Mouse (Mus musculus) left cerebral cortex, adult 11 months (tissue): ENCODE data around the gene Plcl1.

Experiments
- DNase-seq: peaks from one replicate; pipeline ENCODE4 v3.0.0; 2022; ENCODE audit warnings: low spot score

The Plcl1 gene

GRCm38 (mm10) chr1:55405272-55406022 lies at the start of gene Plcl1:
Gene Plcl1, plus strand, starts transcription at chr1:55405921.
- DNase-seq: peak; percentile 95

- no peak for DNase-seq
Measured at GRCm38 (mm10) chr1:55362634-55363033, 43.1 kb upstream of the Plcl1 start.

DNA sequence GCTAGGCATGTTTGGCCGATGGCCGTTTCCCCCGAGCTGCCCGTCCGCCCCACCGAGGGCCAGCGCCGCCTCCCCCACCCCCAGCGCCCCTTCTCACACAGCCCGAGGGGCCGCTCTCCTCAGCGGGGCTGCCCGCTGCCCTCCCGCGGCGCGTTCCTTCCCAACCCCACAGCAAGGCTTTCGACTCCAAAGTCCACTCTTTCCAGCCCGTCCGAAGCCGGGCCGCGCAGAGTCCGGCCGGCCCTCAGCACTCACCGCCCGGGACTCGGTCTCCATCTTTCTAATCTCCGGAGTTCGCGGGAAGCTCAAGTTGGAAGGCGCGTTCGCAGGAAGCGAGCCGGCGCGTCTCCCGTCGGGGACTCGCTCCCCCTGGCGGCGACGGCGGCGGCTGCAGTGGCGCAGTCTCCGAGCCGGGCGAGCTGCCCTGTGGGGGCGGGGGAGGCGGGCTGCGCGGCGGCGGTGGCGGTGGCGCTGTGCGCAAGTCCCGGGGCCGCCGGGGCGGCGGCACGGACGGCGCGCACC lies 42.6 kb upstream of the Plcl1 start, which contains the start of gene Boll:
TSS of gene Boll (minus strand) at position 426 of the 522 bp plus-strand sequence.
- peak; percentile 7 for DNase-seq

DNA sequence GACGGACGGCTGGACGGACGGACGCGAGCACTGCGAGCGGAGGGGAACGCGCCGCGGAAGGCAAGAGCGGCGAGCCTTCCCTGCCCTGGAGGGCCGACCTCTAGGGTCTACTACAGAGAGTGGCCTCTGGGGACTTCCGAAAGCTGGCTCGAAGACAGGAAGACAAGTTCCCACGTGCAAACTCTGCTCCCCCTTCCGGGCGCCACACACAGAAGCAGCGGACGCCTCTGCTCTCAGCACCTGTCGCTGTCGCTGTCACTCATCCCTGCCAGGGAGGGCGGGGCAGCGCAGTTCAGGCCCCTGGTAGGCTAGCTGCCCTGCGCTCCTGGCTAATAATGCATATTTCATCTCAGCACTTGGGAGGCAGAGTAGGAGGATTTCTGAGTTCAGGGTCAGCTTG lies 42.1 kb upstream of the Plcl1 start:
- DNase-seq: no peak

GRCm38 (mm10) chr1:55372626-55373025 lies 33.1 kb upstream of the Plcl1 start:
- DNase-seq: no peak

- DNase-seq: no peak
Measured at GRCm38 (mm10) chr1:55380527-55380926, 25.2 kb upstream of the Plcl1 start.

DNA sequence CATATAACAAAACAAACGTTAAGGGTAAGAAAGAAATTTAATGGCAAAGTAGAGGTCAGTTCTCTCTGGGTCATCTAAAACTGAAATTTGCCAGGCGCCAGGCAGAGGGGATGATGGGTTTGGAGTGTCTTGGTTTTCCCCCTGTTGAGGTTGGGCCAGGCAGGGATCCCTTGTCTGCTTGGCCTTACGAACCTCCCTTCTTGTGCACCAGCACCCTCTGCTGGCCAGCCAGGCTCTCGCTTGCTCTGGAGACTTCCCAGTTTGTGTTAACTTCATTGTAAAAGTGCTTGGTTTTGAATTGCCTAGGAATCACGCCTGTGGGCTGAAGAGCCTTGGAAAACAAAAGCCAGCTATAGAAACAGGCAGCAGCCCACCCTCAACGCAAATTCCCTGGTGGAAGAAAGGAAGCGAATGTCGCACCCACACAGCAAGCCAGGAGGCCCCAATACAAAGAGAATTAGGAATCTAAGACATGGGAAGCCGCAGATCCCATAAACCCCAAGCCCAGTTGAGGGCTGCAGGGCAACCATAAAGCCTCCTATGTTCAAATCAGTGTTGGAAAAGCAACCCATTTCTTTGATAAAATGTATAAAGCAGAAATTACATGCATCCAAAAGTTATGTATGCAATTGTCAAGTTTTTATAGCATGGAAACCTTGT lies 22.5 kb upstream of the Plcl1 start:
- DNase-seq: no peak

DNA sequence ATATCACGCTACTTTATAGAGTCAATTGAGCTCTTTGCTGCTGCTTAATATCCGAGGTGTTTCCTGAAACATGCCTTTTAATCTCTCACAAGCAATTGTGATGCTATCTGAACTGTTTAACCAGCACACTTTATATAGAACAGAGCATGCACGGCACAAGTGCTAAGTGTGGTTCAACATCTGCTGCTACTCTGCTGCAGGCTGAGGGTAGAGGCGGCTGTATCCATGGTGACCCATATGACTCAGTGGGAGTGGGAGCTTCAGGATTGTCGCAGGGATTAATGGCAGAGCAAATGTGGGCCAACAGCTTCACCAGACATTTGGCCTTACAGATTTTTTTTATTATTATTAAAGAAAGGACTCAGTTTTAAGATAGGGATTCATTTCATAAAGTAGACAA lies 5.8 kb upstream of the Plcl1 start:
- no peak for DNase-seq

DNA sequence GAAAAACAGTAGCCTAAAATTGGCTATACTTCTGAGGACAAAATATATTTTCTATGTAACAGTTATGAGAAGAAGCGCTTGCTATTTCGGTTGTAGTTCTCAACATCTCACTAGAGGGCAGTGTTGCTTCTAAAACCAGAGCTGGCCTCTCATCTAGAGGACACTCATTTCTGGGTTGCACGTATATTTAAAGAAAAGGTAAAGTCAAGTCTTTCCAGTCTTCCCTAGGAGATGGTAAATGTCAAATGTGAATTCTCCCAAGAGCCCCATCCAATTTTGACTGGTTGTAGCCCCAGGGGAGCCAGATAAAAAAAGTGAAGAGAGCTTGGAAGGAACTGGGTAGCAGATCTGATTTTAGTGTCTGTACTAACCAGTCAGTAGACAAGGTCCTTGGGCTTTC lies 1.3 kb upstream of the Plcl1 start:
- peak; percentile 61 for DNase-seq

- no peak for DNase-seq
Measured at GRCm38 (mm10) chr1:55406023-55406413, 297 bp downstream of the Plcl1 start.

- DNase-seq: no peak
Measured at GRCm38 (mm10) chr1:55406531-55407375, 1.0 kb downstream of the Plcl1 start.

GRCm38 (mm10) chr1:55410670-55411069 lies 4.9 kb downstream of the Plcl1 start:
- no peak for DNase-seq

GRCm38 (mm10) chr1:55411079-55411478 lies 5.4 kb downstream of the Plcl1 start:
- DNase-seq: no peak

DNA sequence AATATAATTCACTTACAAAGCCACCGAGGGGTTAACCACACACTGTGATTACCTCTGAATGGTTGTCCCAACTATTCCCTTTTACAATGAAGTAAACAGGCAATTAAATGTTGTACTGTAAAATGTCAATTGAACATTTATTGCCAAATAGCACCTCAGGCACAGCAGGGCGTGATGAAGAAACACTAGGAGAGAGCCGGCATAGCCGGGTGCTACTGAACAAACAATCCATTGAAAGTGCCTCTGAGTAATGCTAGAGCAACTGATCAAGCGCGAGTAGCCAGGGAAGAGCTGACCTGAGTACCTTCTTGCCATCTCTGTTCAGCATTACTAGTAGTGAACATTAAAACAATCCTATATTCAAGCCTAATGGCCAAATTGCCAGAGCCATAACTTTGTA lies 6.8 kb downstream of the Plcl1 start:
- no peak for DNase-seq

- no peak for DNase-seq
Measured at GRCm38 (mm10) chr1:55413534-55413933, 7.8 kb downstream of the Plcl1 start.

DNA sequence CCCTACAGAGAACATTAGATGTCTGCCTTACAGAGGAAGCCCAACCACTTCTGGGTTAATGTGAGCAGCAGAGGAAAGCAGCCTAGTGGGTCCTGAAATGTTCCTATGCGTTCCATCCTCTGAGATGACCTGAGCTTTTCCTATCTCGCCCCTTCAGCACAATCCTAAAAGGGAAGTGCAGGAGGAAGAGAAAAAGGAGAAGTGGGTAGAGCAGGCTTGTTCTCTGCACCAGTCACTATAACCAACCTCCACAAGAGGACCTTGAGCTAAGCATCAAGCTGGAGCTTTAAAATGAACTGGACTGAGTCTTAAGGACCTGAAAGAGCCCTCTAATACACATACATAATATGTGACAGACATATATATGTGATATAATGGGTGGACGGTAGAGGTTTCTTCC lies 13.2 kb downstream of the Plcl1 start:
- no peak for DNase-seq

DNA sequence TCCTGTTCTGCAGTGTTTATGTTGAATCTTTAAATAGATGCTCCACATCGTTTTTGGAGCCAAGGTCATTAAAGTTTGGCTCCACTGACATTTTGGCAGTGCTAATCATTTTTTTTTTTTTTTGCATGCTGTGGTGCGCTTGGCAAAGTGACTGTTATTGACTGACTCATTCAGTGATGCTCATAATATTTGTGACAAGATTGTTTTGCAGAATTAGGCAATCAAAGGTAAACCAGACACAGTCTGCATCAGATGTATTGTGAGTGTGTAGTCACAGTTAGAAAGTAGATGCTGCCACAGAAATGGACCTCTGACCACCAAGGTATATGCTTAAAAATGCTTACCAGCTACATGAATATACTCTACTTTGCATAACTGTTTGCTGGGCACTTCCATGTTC lies 21.9 kb downstream of the Plcl1 start:
- DNase-seq: no peak

GRCm38 (mm10) chr1:55429051-55429450 lies 23.3 kb downstream of the Plcl1 start:
- DNase-seq: no peak

DNA sequence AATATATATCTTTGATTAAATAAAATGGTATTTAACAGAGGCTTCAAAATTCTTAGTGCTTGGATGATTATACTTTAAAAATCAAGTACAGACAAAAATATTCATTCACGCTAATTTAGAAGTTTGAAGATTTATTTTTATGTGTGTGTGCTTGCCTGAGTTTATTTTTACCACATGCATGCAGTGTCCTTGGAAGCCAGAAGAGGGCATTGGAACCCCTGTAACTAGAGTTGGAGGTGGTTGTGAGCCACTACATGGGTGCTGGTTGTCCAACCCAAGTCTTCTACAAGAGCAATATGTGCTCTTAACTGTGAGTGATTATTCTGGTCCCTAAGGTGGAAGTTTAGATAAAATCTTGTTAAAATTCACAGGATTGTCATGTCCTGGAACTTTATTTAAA lies 24.0 kb downstream of the Plcl1 start:
- DNase-seq: no peak

DNA sequence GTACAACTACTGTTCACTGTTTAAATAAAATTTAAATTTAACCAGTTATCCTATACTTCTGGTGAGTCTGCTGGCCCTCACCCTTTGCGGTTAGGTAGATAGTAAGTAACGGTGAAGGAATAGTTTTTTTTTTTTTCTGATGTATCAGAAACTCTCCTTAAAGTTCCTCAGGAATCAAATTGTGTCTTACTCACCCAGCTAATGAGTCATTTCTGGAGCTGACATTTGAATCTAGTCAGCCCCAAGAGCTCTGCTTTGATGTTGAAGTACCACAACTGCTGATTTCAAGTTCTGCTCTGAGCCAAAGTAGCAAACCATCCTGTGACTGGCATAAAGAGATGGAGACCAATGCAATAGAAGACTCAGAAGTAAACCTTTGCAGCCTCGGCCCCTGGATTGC lies 24.9 kb downstream of the Plcl1 start:
- DNase-seq: no peak

DNA sequence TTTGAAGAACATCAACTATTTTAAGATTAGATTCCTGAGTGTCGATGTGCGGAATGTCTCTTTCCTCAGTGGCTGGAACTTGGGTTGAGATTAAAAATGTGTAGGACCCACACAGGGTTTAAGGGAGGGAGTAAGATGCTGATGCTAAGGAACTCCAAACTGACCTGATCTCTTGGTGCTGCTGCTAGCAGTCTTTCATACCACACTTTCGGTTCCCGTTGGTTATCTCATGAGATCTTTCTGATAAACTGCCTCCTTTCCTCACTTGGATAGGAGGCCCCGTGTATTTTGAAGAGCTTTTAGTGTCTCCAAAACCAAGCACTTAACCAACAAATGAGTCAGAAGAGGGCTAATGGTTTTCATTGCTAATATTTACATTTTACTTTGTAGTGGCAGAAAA lies 30.9 kb downstream of the Plcl1 start:
- DNase-seq: no peak

DNA sequence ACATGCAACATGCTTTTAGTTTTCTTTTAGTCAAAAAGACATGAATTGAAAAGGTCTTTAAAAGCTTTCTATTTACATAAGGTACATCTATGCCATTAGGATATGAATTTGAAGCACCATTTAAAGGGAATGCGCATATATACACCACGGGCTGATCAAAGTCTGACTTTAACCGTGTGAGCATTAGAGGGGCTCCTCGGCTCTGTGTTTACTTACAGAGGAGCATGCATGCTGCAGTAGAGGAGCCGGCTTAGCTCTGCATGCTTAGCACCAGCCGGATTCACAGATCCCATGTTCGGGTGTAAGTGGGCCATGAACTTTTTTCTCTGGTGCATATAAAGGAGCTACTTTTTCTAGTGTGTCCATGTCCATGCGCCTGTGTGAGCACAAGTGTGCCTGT lies 31.4 kb downstream of the Plcl1 start:
- no peak for DNase-seq

DNA sequence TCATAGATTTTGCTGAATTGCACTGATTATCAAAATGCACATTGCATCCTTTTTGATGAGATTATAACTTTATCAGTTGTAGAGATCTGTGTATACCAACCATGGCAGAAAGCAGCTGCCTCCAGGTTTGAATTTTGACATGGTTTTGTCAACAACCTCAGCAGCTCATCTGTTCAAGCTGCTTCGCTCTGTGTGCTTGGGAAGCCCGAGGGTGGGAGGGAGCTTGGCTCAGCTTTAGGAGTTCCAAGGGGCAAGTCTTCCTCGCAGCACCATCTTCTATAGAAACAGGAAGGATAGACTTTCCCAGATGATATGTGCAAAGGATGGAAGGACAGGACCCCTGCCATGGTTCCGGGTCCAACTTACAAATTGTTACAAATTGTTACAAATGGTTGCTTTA lies 32.9 kb downstream of the Plcl1 start:
- no peak for DNase-seq
